Mouse (Mus musculus) E14TG2a.4 (cell line): ENCODE data around the gene Lrba.

Source experiments
- CTCF ChIP-seq: conservative IDR thresholded peaks from 2 replicates; pipeline ENCODE4 v1.5.1; 2014; ENCODE audit warnings: low read length
- POU5F1 ChIP-seq: IDR thresholded peaks from 2 replicates; pipeline ENCODE4 v1.6.1; 2014; ENCODE audit warnings: low read length, borderline replicate concordance

DNA sequence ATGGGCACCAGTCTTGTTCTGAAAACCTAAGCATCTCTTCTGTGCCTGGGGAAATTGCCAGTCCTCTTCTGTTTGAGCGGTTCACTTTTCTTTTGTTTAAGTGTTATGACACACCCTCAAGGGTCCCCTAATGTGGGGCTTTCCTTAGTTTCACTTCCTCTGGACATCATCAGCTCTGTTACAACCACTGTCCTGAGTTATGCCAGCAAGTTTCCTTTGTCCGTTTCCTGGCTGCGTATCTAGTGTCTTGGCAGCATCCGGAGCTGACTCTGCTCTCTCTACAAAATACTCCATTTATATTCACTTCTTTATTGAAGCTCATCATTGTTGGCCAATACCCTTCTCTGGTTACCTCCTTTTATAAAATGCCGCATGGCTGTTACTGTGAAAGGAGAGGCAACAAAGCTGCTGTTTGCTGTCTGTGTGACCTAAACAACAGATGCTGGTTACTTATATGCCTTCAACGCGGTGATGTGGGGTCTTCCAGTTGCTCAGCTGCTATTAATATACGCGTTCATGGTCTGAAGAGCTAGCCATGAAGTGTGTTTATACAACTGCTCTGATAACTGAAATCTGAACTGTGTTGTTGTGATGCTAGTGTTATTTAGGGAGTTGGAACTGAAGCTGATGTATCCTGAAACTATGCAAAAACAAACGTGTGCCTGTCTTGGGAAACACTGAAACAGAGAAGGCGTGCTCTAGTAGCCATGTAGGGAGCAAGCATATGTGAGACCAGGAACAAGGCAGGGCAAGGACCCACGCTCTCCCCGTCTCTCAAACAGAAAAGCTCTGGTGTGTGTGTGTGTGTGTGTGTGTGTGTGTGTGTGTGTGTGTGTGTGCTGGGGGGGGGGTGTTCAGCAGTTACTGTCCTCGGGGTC, 550.3 kb downstream of the Lrba start:
- TF ChIP-seq CTCF (no peak), POU5F1 (no peak)
